Comparison of ENCODE assay signal across 11 mouse cellular contexts in the genomic region with DNA sequence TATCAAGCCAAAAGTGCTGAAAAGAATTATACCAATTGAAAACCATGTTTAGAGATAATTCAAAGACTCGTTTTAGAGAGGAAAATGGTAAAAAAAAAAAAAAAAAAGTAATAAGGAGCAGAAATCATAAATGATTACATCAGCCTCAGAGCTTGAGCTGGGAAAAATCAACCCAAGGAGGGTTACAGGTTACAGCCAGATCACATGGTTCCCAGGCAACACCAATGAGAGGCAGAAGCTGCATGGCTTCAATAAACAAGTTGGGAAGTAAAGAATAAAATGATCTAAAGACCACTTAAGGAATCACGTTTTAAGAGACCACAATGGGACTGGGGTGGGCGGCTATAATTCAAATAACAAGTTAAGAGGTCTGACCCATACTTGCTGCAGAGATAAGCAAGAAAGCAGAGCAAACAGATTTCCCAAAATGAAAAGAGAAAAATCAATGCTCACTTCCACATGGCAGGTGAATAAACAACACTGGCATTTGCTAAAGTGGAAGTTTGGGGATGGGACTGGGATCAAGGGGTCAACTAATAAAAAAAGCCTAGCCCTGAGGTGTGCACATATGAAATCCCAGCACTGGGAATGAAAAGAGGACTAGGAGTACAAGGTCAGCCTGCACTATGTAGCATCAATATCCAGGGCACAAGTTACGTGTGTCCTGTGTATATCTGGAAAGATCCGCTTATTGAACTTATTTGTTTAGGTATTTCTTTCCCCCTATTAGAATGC. TPM values are rescaled to one million over a fixed set of nuclear protein-coding genes. Genes with fewer than 3 reads are reported as not detected.
DNase-seq lines count a peak whose midpoint lies in the region; ATAC-seq and TF ChIP-seq lines count a peak whose summit lies in the region.
"Had no signal": no experiment of that assay in that cellular context is flagged by ENCODE, and none has a peak within 500 bp of the region (broad histone marks: within the 10 kb centered on the region; RNA-seq: fewer than 3 reads in every experiment).

No protein-coding gene starts in this region.

- H3K4me3 ChIP-seq in erythroblast, embryonic 14.5 days (replicated peaks): peak overlapping the region; percentile 90
- H3K4me3 ChIP-seq in CH12.LX (replicated peaks in 1 of 3; ENCODE audit: low read depth in 2 of 3, low read length in 2 of 3, poor library complexity in 1 of 3): peak overlapping the region; percentile 82 to 100 (median 86)
- H3K4me3 ChIP-seq in forebrain, postnatal 0 days (ENCODE audit: low read depth, low read length): peak overlapping the region; percentile 99
- H3K4me3 ChIP-seq in liver, embryonic 15.5 days (replicated peaks): peak overlapping the region; percentile 91

- H3K27ac ChIP-seq in CH12.LX (ENCODE audit: insufficient read depth, low read depth): no peak overlapping the region
- H3K27ac ChIP-seq in forebrain, postnatal 0 days (ENCODE audit: low read depth, low read length): no peak overlapping the region
- H3K27ac ChIP-seq in liver, embryonic 15.5 days (replicated peaks): no peak overlapping the region

- H3K4me1 ChIP-seq in erythroblast, embryonic 14.5 days (ENCODE audit: control insufficient read depth): peaks cover 21% of the 10 kb centered on the region
- peaks cover 0 to 6% of the 10 kb centered on the region in 2 experiments; a peak in 1 of 4 replicates for H3K4me1 ChIP-seq in CH12.LX (ENCODE audit: control insufficient read depth in 1 of 2, insufficient read depth in 2 of 2)
- H3K4me1 ChIP-seq in forebrain, postnatal 0 days (ENCODE audit: insufficient read depth): peaks cover 14% of the 10 kb centered on the region
- H3K4me1 ChIP-seq in liver, embryonic 15.5 days (replicated peaks): peaks cover 20% of the 10 kb centered on the region

- peaks cover 2% of the 10 kb centered on the region for H3K27me3 ChIP-seq in erythroblast, embryonic 14.5 days (ENCODE audit: control insufficient read depth)
- no peaks in the 10 kb centered on the region for H3K27me3 ChIP-seq in CH12.LX (replicated peaks)
- no peaks in the 10 kb centered on the region for H3K27me3 ChIP-seq in forebrain, postnatal 0 days (ENCODE audit: insufficient read depth, low read length)
- no peaks in the 10 kb centered on the region; the same call in 1 of the 2 replicates for H3K27me3 ChIP-seq in liver, embryonic 15.5 days

- no peak for TF ChIP-seq POLR2A in CH12.LX (IDR thresholded peaks at IDR 0.05; ENCODE audit: low read depth, low read length)

- dilution Hi-C loops in CH12.LX (cut with MboI; ENCODE audit: extremely low pct_ligation_motif_present, extremely low pct_unique_long_range_greater_than_20kb, low sequenced_read_pairs): no loop called here

- TF ChIP-seq EP300 in CH12.LX (IDR thresholded peaks at IDR 0.05; ENCODE audit: low read length): no peak

- H3K79me2 ChIP-seq in CH12.LX (replicated peaks; ENCODE audit: control insufficient read depth, extremely low read depth, insufficient read depth, poor library complexity, severe bottlenecking): peaks cover 23% of the 10 kb centered on the region

- in situ Hi-C loops in CH12.LX (cut with MboI; ENCODE audit: low pct_ligation_motif_present, low pct_unique_long_range_greater_than_20kb, low sequenced_read_pairs): no loop called here

- peaks cover 18% of the 10 kb centered on the region for H3K36me3 ChIP-seq in erythroblast, embryonic 14.5 days (ENCODE audit: control insufficient read depth)
- H3K36me3 ChIP-seq in CH12.LX (replicated peaks in 1 of 2; ENCODE audit: control insufficient read depth in 1 of 2, insufficient read depth in 1 of 2, low read length in 1 of 2): peaks cover 2 to 20% of the 10 kb centered on the region in 2 experiments
- peaks cover 3% of the 10 kb centered on the region for H3K36me3 ChIP-seq in forebrain, postnatal 0 days (ENCODE audit: insufficient read depth)
- peaks cover 11% of the 10 kb centered on the region; the same call in 1 of the 2 replicates for H3K36me3 ChIP-seq in liver, embryonic 15.5 days (replicated peaks)

- peak; percentile 30 for DNase-seq in CH12.LX (ENCODE audit: extremely low read depth)
- DNase-seq in forebrain, postnatal 0 days: no peak
- no peak for DNase-seq in adrenal gland, adult (ENCODE audit: inconsistent age in 2 of 2, low spot score in 1 of 2)
- no peak for DNase-seq in gastrocnemius, postnatal 10 days
- no peak for DNase-seq in embryo, embryonic 11 days
- DNase-seq: cerebellum, adult 11-12 months; lung, adult 18-20 months; thymus, postnatal 25 days had no signal

- TF ChIP-seq CTCF in CH12.LX (conservative IDR thresholded peaks at IDR 0.05 in 1 of 2, IDR thresholded peaks at IDR 0.05 in 1 of 2; ENCODE audit: low read depth in 2 of 2, low read length in 2 of 2): no peak
- TF ChIP-seq CTCF in forebrain, postnatal 0 days (IDR thresholded peaks at IDR 0.05; ENCODE audit: low read depth): no peak

- TF ChIP-seq RAD21 in CH12.LX (IDR thresholded peaks at IDR 0.05; ENCODE audit: low read depth, low read length): no peak

- peak overlapping the region; percentile 72 for H3K9ac ChIP-seq in CH12.LX (ENCODE audit: insufficient read depth, low read depth)
- peak overlapping the region; percentile 91; the same call in 1 of the 2 replicates for H3K9ac ChIP-seq in forebrain, postnatal 0 days
- no peak overlapping the region for H3K9ac ChIP-seq in liver, embryonic 15.5 days

- no peak for ATAC-seq in erythroblast, adult 5-6 weeks (replicated peaks; ENCODE audit: low FRiP score, poor library complexity, severe bottlenecking)
- no peak for ATAC-seq in forebrain, postnatal 0 days
- no peak for ATAC-seq in liver, embryonic 15.5 days (ENCODE audit: insufficient read depth)

- H3K9me3 ChIP-seq in erythroblast, embryonic 14.5 days (ENCODE audit: control insufficient read depth, low read length): no peaks in the 10 kb centered on the region
- no peaks in the 10 kb centered on the region for H3K9me3 ChIP-seq in CH12.LX (replicated peaks; ENCODE audit: low read length)
- no peaks in the 10 kb centered on the region for H3K9me3 ChIP-seq in forebrain, postnatal 0 days (ENCODE audit: low read length)
- H3K9me3 ChIP-seq in liver, embryonic 15.5 days (replicated peaks): no peaks in the 10 kb centered on the region

- 75% methylated on average over 5 of the region's 5 CpGs for WGBS in forebrain, postnatal 0 days
- 45% methylated on average over 5 of the region's 5 CpGs for WGBS in liver, embryonic 15.5 days (ENCODE audit: insufficient replicate concordance)

- peak overlapping the region; percentile 98 for H3K4me2 ChIP-seq in CH12.LX (ENCODE audit: insufficient read depth, low read depth, poor library complexity, severe bottlenecking)
- H3K4me2 ChIP-seq in forebrain, postnatal 0 days (ENCODE audit: low read depth): peak overlapping the region; percentile 62
- peak overlapping the region; percentile 62 for H3K4me2 ChIP-seq in liver, embryonic 15.5 days

TF ChIP-seq in CH12.LX, 34 proteins besides CTCF, POLR2A, EP300 and RAD21:
- no peak for TF ChIP-seq ETS1 (conservative IDR thresholded peaks at IDR 0.05; ENCODE audit: low read depth, low read length)
- TF ChIP-seq BHLHE40 (IDR thresholded peaks at IDR 0.05; ENCODE audit: low read depth, low read length): no peak
- no peak for TF ChIP-seq RCOR1 (conservative IDR thresholded peaks at IDR 0.05; ENCODE audit: low read depth, low read length)
- TF ChIP-seq MAZ (IDR thresholded peaks at IDR 0.05; ENCODE audit: low read depth, low read length): no peak
- TF ChIP-seq USF1 (IDR thresholded peaks at IDR 0.05; ENCODE audit: low read depth, low read length): peak; percentile 2; the same call in 1 of the 2 replicates

RNA-seq across cellular contexts. Expression of a gene that starts 1.5 kb away (rescaled TPM):
- 0.19 TPM in 2 replicates for polyA plus RNA-seq in erythroblast, embryonic 14.5 days (2012)
- 17.3 and 19.2 TPM in 2 replicates for total RNA-seq in erythroblast, adult 5-6 weeks (2015; ENCODE audit: low replicate concordance)
- 17.1 and 19.1 TPM in 2 replicates for total RNA-seq in erythroblast, adult 5-6 weeks (2017; ENCODE audit: low replicate concordance)
- total RNA-seq in CH12.LX (2012; rRNA removed) (29.7 and 29.8 TPM in 2 replicates), CH12.LX (2014; rRNA removed) (66.3 and 71.7 TPM in 2 replicates)
- 33.8 and 35.0 TPM in 2 replicates for polyA plus RNA-seq in CH12.LX (2012; ENCODE audit: insufficient read length, low read depth)
- total RNA-seq in forebrain, postnatal 0 days (2014; rRNA removed): 81.0 and 90.5 TPM in 2 replicates
- 24.3 and 29.0 TPM in 2 replicates for polyA plus RNA-seq in forebrain, postnatal 0 days (2015; fragmentation: Nextera tagmentation; extraction: Ambion mirVana)
- 8.4 and 8.8 TPM in 2 replicates for polyA plus RNA-seq in liver, embryonic 15.5 days (2015; fragmentation: Nextera tagmentation; extraction: Ambion mirVana)
- 10 to 100 TPM; 16.6 to 22.7 TPM for total RNA-seq in gastrocnemius, postnatal 10 days (2021)
